Mouse (Mus musculus) B cell, adult 62 days (primary cell): ENCODE measurements around the gene Dcdc2a. TPM values are rescaled to one million over a fixed set of nuclear protein-coding genes. Genes with fewer than 3 reads are reported as not detected.

Source experiments
- total RNA-seq: library from RNA; stranded (reverse); gene quantifications from 4 replicates; pipeline ENCODE4 v1.2.4, GENCODE M21; 2023

Gene Dcdc2a
- not detected in 4 replicates for total RNA-seq

DNA sequence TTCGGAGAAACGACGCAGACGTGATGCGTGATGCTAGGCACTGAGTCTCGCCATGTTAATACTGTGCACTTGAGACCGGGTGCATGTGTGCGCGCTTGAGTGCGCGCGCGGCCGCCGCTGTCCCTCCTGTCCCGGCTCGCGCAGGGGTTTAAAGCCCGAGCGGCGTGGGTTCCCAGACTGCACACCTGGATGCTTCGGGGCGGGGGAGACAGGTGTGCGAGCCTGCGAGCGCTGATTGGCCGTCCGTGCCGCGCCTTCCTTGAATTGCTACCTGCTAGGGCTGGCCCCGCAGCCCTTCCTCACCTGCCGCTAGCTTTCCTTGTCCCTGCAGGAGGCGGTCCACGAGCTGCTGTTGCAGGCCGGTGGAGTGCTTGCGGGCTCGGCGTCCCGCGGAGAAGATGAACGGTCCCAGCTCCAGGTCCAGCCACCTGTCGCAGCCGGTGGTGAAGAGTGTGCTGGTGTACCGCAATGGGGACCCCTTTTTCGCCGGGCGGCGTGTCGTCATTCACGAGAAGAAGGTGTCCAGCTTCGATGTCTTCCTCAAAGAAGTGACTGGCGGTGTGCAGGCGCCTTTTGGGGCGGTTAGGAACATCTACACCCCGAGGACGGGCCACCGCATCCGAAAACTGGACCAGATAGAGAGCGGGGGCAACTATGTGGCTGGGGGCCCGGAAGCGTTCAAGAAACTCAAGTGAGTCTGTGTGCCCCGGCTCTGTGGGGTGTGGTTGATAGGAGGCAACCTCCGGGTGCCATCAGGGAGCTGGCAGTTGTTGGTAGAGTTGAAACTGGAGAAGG is at the start of gene Dcdc2a:
Dcdc2a (plus strand) TSS at position 132 of the 795 bp plus-strand sequence.

GRCm38 (mm10) chr13:25019793-25020539 is 35.8 kb upstream of the Dcdc2a start, which contains the start of gene Mrs2:
Gene Mrs2, minus strand, starts transcription at chr13:25020379.

Other genes starting within 250 kb of the Dcdc2a start
- gene Acot13, start 224.5 kb upstream of the Dcdc2a start, total RNA-seq = 14.4 to 22.0 TPM (median 17.4 TPM) in 4 replicates
- gene Tdp2, start 224.3 kb upstream of the Dcdc2a start, total RNA-seq = 61.6 to 68.9 TPM (median 67.0 TPM) in 4 replicates
- gene D130043K22Rik, start 210.9 kb upstream of the Dcdc2a start, total RNA-seq = not detected in 4 replicates
- gene Aldh5a1, start 118.3 kb upstream of the Dcdc2a start, total RNA-seq = 0.09 to 0.36 TPM (median 0.14 TPM) in 3 of 4 replicates, not detected in the other
- gene Gpld1, start 112.9 kb upstream of the Dcdc2a start, total RNA-seq = not detected in 4 replicates
- gene Mrs2, start 35.6 kb upstream of the Dcdc2a start, total RNA-seq = 46.5 to 52.3 TPM (median 46.8 TPM) in 4 replicates
- not detected in 4 replicates for gene Nrsn1, start 214.5 kb downstream of the Dcdc2a start, total RNA-seq